Mouse (Mus musculus) thymus, postnatal 36 days (tissue): ENCODE results near the gene S100a9.

Experiments
- DNase-seq, 2 experiments: peaks; one replicate each; pipeline ENCODE4 v3.0.0; 2022; ENCODE audit warnings: mixed read lengths in 2 of 2

Gene S100a9

DNA sequence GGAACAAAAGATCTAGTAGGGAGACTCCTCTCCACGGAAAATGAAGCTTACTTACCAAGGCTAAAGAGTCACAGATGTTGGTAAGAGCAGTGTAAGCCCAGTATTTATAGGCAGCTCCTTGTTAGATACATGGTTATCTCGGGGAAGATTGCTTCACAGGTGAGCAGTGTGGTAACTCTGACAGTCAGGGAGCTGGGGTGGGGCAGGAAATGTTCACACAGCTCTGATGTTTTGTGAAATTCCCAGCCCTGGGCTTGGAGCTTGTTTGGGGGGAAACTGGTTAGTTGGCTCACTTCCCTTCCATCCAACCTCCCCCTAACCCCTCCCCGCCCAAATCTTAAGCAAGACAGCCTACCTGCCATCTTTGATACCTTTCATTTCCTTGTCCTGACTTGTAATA lies at the start of gene S100a9:
Gene S100a9, minus strand, starts transcription at position 109 of the 400 bp plus-strand sequence.
- no peak for DNase-seq

- no peak for DNase-seq
These were observed 31.1 kb upstream of the S100a9 start, which contains the start of gene Pglyrp4 for GRCm38 (mm10) chr3:90726606-90727005. Gene Pglyrp4, plus strand, starts transcription at chr3:90726906.

DNA sequence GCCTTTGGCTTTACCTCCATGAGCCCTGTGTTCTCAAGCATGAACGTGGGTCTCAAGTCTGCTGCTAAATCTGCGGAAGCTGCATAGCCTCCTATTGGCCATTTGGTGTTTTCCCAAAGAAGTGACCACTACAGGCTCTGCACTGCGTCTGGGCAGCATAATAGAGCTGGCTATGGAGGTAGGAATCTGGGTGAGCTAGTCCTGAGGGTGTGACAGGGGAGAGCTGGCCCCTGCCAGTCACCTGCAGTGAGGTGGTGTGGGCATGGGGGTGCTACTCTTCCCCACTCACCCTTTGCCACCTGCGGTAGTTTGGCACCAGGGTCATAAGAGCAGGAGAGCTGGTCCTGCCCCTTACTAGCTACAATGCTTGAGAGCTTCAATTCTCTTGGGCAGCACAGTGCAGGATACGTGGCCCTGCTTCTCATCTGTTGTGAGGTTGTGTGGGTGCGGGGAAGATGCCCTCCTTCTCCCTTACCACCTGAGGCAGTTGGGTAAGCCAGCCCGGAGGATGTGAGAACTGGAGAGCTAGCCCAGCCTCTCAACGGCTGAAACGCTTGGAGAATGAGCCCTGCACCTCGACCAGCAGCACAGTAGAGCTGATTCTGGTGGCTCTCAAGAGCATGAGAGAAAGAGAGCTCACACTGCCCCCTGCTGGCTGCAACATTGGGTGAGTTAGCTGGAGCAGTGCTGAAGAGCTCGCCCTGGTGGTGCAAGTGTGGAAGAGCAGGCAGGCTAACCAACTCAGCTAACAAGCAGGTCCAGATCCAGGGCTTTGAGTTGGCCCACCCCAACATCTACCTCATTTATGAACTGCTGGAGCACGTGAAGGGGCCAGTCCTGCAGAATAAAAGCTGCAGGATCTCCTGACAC lies 14.3 kb upstream of the S100a9 start:
- peak; percentile 77 to 83 for DNase-seq

- no peak for DNase-seq
These were observed 13.1 kb upstream of the S100a9 start for GRCm38 (mm10) chr3:90708523-90709202.

DNA sequence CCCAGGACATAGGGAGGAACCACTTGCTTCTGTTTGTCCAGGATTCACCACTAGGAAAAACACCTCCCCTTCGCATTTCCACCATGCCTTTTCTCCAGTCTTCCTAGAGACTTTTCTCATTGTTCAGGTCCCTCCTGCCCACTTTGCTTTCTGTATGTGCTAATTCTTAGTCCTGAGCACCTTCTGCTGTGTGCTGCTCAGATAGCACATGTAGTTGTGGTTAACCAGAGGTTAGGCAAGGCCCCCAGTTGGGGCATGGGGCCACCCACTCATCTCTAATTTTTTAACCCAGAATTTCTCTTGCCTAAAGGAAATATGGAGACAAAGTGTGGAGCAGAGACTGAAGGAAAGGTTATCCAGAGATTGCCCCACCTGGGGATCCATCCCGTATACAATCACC lies 6.7 kb upstream of the S100a9 start:
- DNase-seq: no peak

GRCm38 (mm10) chr3:90693496-90693895 lies 2.0 kb downstream of the S100a9 start:
- no peak for DNase-seq

- DNase-seq: no peak
These were observed 8.7 kb downstream of the S100a9 start for GRCm38 (mm10) chr3:90686835-90687234.

GRCm38 (mm10) chr3:90683929-90684328 lies 11.6 kb downstream of the S100a9 start:
- DNase-seq: no peak

GRCm38 (mm10) chr3:90678656-90679055 lies 16.9 kb downstream of the S100a9 start:
- no peak for DNase-seq

GRCm38 (mm10) chr3:90668846-90669245 lies 26.7 kb downstream of the S100a9 start, which contains the start of gene S100a8:
Gene S100a8, plus strand, starts transcription at chr3:90668978.
- no peak for DNase-seq

GRCm38 (mm10) chr3:90664219-90664618 lies 31.3 kb downstream of the S100a9 start:
- DNase-seq: no peak

DNA sequence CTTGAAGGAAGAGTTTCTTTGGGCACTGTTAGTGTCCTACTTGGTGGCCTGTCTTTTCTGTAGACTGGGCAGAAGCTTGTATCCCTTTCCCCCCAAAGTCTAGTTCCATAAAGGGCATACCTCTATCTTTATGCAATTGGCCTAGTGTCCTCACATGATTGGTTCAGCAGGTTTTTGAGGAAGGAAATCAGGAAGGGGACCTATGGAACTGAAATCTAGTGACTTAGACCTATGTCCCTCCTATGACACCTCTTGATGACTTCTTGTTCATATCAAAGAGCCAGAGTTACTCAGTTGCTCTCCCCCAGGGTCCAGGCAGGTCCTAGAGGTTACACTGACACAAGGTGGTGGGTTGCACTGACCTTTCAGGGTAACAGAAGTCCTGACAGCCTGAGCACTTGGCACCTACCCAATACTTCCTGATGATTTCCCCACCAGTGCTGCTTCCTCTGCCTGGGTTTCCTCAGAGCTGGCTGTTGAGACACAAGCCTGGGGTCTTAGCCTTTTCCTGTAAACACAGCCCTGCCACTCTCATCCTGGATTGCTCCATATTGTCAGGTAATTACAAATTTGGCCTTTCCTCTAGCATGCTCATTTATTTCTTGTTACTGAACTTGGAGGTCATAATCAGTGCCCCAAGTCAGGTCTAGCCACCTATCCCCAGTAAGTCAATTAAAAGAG lies 36.0 kb downstream of the S100a9 start:
- DNase-seq: no peak

- DNase-seq: no peak
These were observed 38.1 kb downstream of the S100a9 start for GRCm38 (mm10) chr3:90657405-90657804.

DNA sequence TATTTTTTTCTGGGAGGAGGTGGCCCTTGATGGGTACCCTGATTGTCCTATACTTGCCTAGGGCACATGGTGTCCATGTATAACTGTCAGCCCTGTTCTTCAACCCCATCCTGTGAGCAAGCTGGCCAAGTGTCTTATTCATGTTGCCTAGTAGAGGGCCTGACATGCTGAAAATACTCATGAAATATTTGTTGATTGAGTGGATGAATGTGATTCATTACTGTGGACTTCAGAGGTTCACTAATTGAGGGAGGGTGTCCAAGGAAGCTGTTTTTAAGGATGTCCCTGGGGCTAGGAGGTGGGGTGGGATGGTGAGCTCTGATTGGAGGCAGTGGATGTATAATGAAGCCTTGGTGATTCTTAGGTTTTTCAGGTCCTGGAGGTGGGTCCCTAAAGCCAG lies 41.8 kb downstream of the S100a9 start, which contains the start of gene S100a7a:
Gene S100a7a, plus strand, starts transcription at position 301 of the 400 bp plus-strand sequence.
- no peak for DNase-seq

- DNase-seq: peak; percentile 38 to 61
These were observed 42.5 kb downstream of the S100a9 start for GRCm38 (mm10) chr3:90652878-90653508.

DNA sequence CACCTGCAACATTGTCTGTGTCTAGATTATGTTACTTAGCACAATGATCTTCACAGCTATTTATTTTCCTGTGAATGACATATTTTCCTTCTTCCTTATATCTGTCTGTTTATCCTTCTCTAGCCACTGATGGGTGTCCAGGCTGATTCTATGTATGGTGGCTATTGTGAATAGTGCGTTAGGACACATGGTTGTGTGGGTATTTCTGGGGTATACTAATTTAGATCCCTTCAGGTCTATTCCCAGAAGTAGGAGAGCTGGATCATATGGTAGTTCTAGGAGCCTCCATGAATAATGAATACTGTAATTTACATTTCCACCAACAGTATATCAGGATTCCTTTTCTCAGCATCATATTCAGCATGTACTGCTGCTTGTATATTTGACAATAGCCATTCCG lies 45.7 kb downstream of the S100a9 start:
- DNase-seq: no peak

- DNase-seq: no peak
These were observed 46.5 kb downstream of the S100a9 start for GRCm38 (mm10) chr3:90648981-90649380.

GRCm38 (mm10) chr3:90647291-90647690 lies 48.2 kb downstream of the S100a9 start:
- DNase-seq: no peak

DNA sequence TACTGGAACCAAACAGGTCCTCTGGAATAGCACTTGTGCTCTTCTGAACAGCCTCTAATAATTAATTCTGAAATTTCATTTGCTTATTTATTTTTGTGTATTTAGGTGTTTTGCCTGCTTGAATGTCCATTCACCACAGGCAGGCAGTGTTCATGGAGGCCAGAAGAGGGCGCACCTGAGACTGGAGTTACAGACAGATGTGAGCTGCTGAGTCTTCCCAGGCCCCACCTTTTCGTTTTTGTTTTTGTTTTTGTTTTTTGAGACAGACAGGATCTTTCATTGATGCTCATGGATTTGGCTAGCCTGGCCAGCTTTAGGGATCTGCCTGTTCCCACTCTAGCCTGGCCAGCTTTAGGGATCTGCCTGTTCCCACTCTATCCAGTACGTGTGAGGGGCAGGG lies 51.3 kb downstream of the S100a9 start:
- peak; percentile 58 to 62 for DNase-seq
